In genomic region chr12:37109474-37110012, GRCm38 (mm10) we compare ENCODE assay signal across 8 mouse cellular contexts. TPM values are rescaled to one million over a fixed set of nuclear protein-coding genes. Genes with fewer than 3 reads are reported as not detected.
DNase-seq lines count a peak whose midpoint lies in the region; ATAC-seq and TF ChIP-seq lines count a peak whose summit lies in the region.

No protein-coding gene starts in this region.

- no peak for TF ChIP-seq CTCF in lung, adult 2 months (IDR thresholded peaks at IDR 0.05; ENCODE audit: insufficient read depth, low read length)
- no peak for TF ChIP-seq CTCF in forebrain, postnatal 0 days (IDR thresholded peaks at IDR 0.05; ENCODE audit: low read depth)
- TF ChIP-seq CTCF in small intestine, adult 2 months (IDR thresholded peaks at IDR 0.05; ENCODE audit: extremely low read depth, insufficient read length, insufficient replicate concordance, low read depth, low read length), result no peak

- peak overlapping the region; percentile 74 for H3K4me2 ChIP-seq in forebrain, postnatal 0 days (ENCODE audit: low read depth)
- peak overlapping the region; percentile 65 for H3K4me2 ChIP-seq in limb, embryonic 15.5 days

- 9% methylated on average over 18 of the region's 18 CpGs for WGBS in lung, adult 2 months
- WGBS in forebrain, postnatal 0 days, result 4% methylated on average over 18 of the region's 18 CpGs
- WGBS in limb, embryonic 15.5 days, result 4% methylated on average over 18 of the region's 18 CpGs
- 7% methylated on average over 18 of the region's 18 CpGs for WGBS in small intestine, adult 2 months

- H3K9ac ChIP-seq in forebrain, postnatal 0 days, result no peak overlapping the region
- peak overlapping the region; percentile 74 for H3K9ac ChIP-seq in limb, embryonic 15.5 days

- H3K4me3 ChIP-seq in lung, adult 2 months (replicated peaks; ENCODE audit: extremely low read depth, low read depth, low read length), result peak overlapping the region; percentile 59
- peak overlapping the region; percentile 44 for H3K4me3 ChIP-seq in forebrain, postnatal 0 days (ENCODE audit: low read depth, low read length)
- H3K4me3 ChIP-seq in limb, embryonic 15.5 days, result peak overlapping the region; percentile 54
- H3K4me3 ChIP-seq in small intestine, adult 2 months (ENCODE audit: low read depth, low read length), result peak overlapping the region; percentile 41

- no peaks in the 10 kb centered on the region for H3K9me3 ChIP-seq in forebrain, postnatal 0 days (ENCODE audit: low read length)
- no peaks in the 10 kb centered on the region for H3K9me3 ChIP-seq in limb, embryonic 15.5 days

- TF ChIP-seq POLR2A in lung, adult 2 months (IDR thresholded peaks at IDR 0.05; ENCODE audit: borderline replicate concordance, extremely low read depth, low read depth, low read length), result no peak; the same call in 1 of the 2 replicates
- TF ChIP-seq POLR2A in small intestine, adult 2 months (IDR thresholded peaks at IDR 0.05; ENCODE audit: low read depth, low read length), result no peak

- no peak for DNase-seq in lung, adult 2 months
- DNase-seq in lung, postnatal 25 days (ENCODE audit: low spot score), result no peak
- peak; percentile 18 for DNase-seq in forebrain, postnatal 0 days
- DNase-seq in layer of hippocampus, postnatal 10 days (ENCODE audit: low spot score in 2 of 2), result no peak
- no peak for DNase-seq in natural killer cell, adult 2 months (ENCODE audit: low spot score in 2 of 2)
- no peak for DNase-seq in right cerebral cortex, adult 2 months (ENCODE audit: low spot score in 2 of 2)

- no peak for ATAC-seq in forebrain, postnatal 0 days
- no peak for ATAC-seq in limb, embryonic 15.5 days (ENCODE audit: insufficient number of reproducible peaks, low FRiP score, low TSS enrichment, low read depth)

- no peaks in the 10 kb centered on the region for H3K36me3 ChIP-seq in forebrain, postnatal 0 days (ENCODE audit: insufficient read depth)
- H3K36me3 ChIP-seq in limb, embryonic 15.5 days, result no peaks in the 10 kb centered on the region
- no peaks in the 10 kb centered on the region for H3K36me3 ChIP-seq in small intestine, adult 2 months (ENCODE audit: control insufficient read depth, insufficient read depth, low read length)

- H3K4me1 ChIP-seq in lung, adult 2 months (ENCODE audit: control insufficient read depth, insufficient read depth, low read length), result no peaks in the 10 kb centered on the region; the same call in 1 of the 2 replicates
- H3K4me1 ChIP-seq in forebrain, postnatal 0 days (ENCODE audit: insufficient read depth), result 0 out of 2 replicates have a peak, but pooled peaks cover 15% of the 10 kb centered on the region
- H3K4me1 ChIP-seq in limb, embryonic 15.5 days, result peaks cover 10% of the 10 kb centered on the region; the same call in 1 of the 2 replicates
- peaks cover 2% of the 10 kb centered on the region; the same call in 1 of the 2 replicates for H3K4me1 ChIP-seq in small intestine, adult 2 months (ENCODE audit: control insufficient read depth, insufficient read depth, insufficient read length, low read length)

- peaks cover 38% of the 10 kb centered on the region for H3K27me3 ChIP-seq in forebrain, postnatal 0 days (ENCODE audit: insufficient read depth, low read length)
- peaks cover 9% of the 10 kb centered on the region; the same call in 1 of the 2 replicates for H3K27me3 ChIP-seq in limb, embryonic 15.5 days
- peaks cover 13% of the 10 kb centered on the region for H3K27me3 ChIP-seq in small intestine, adult 2 months (ENCODE audit: control insufficient read depth, insufficient read depth, low read length)

- H3K27ac ChIP-seq in forebrain, postnatal 0 days (ENCODE audit: low read depth, low read length), result no peak overlapping the region
- H3K27ac ChIP-seq in limb, embryonic 15.5 days, result peak overlapping the region; percentile 93
- no peak overlapping the region for H3K27ac ChIP-seq in small intestine, adult 2 months (ENCODE audit: insufficient read depth, low read depth, low read length)

RNA-seq across cellular contexts. Expression of gene Meox2, which starts 1.2 kb away (rescaled TPM):
- 12.6 and 15.3 TPM in 2 replicates for polyA plus RNA-seq in lung, adult 2 months (2012; rRNA removed)
- total RNA-seq in forebrain, postnatal 0 days (2014; rRNA removed), result 0.54 and 1.00 TPM in 2 replicates
- polyA plus RNA-seq in forebrain, postnatal 0 days (2015; fragmentation: Nextera tagmentation; extraction: Ambion mirVana), result 0.08 TPM in 1 of 2 replicates, not detected in the other
- polyA plus RNA-seq in limb, embryonic 15.5 days (2015; fragmentation: Nextera tagmentation; extraction: Ambion mirVana), result 51.1 and 58.5 TPM in 2 replicates
- 0.19 and 0.22 TPM in 2 replicates for polyA plus RNA-seq in small intestine, adult 2 months (2012; rRNA removed)
- total RNA-seq in layer of hippocampus, postnatal 10 days (2021), result not detected

Comparison
In these comparisons a context has a peak if more than half of its experiments do, and no peak if none do; other contexts are left out.
1. RNA of gene Meox2, which starts 1.2 kb away (polyA plus RNA-seq): 51.1 to 58.5 TPM in limb, embryonic 15.5 days and 12.6 to 15.3 TPM in lung, adult 2 months; 0.19 to 0.22 TPM in small intestine, adult 2 months and 0.08 TPM in forebrain, postnatal 0 days; every median in the first group is over 10 times any median in the second.
2. Peak in every context shown above with its lines, with median percentiles within 50 percentile points of each other: H3K4me3 ChIP-seq.